Mouse (Mus musculus) megakaryocyte, embryonic 14.5 days (primary cell): Measurements from ENCODE around the gene Hip1r.

Experiments used
- FLI1 ChIP-seq: IDR thresholded peaks from 2 replicates; pipeline ENCODE4 v1.6.1; 2012; ENCODE audit warnings: low read length, inconsistent platforms, mixed read lengths
- GATA1 ChIP-seq: IDR thresholded peaks from 3 replicates; pipeline ENCODE4 v1.6.1; 2012; ENCODE audit warnings: mixed read lengths, low read length, inconsistent platforms, borderline replicate concordance

GRCm38 (mm10) chr5:123995388-123995787 lies 22.0 kb downstream of the Hip1r start:
- TF ChIP-seq GATA1, result no peak
- no peak for TF ChIP-seq FLI1
